Mouse (Mus musculus) MEL (cell line): ENCODE data around the gene Krt5.

Experiments
- CTCF ChIP-seq, 3 experiments: IDR thresholded peaks in 2 of 3; conservative IDR thresholded peaks in 1 of 3; 2 replicates each; pipeline ENCODE4 v1.5.1; 2011 to 2012; ENCODE audit warnings: low read length in 3 of 3, low read depth in 2 of 3, mild to moderate bottlenecking in 2 of 3, improper control_type of control experiment in 1 of 3, inconsistent platforms in 1 of 3, mixed read lengths in 1 of 3, moderate library complexity in 1 of 3; ENCODE audit not compliant: control insufficient read depth in 1 of 3, insufficient read depth in 1 of 3, poor library complexity in 1 of 3, severe bottlenecking in 1 of 3
- ETS1 ChIP-seq: IDR thresholded peaks from 2 replicates; pipeline ENCODE4 v1.6.1; 2012; ENCODE audit warnings: low read depth, mild to moderate bottlenecking, inconsistent platforms, low read length, improper control_type of control experiment, moderate library complexity
- MAX ChIP-seq: IDR thresholded peaks from 2 replicates; pipeline ENCODE4 v1.6.1; 2011; ENCODE audit warnings: low read length, improper control_type of control experiment
- MYB ChIP-seq: IDR thresholded peaks from 2 replicates; pipeline ENCODE4 v1.6.1; 2011; ENCODE audit warnings: mild to moderate bottlenecking, low read depth, low read length, improper control_type of control experiment
- POLR2AphosphoS2 ChIP-seq: IDR thresholded peaks from 2 replicates; pipeline ENCODE4 v1.6.1; 2011; ENCODE audit warnings: low read length, improper control_type of control experiment
- SIN3A ChIP-seq: IDR thresholded peaks from 2 replicates; pipeline ENCODE4 v1.6.1; 2012; ENCODE audit warnings: low read length, improper control_type of control experiment, inconsistent platforms
- TAL1 ChIP-seq: IDR thresholded peaks from 2 replicates; pipeline ENCODE4 v1.6.1; 2012; ENCODE audit warnings: mild to moderate bottlenecking, inconsistent platforms, low read length, moderate library complexity, mixed read lengths
- ZC3H11A ChIP-seq: IDR thresholded peaks from 2 replicates; pipeline ENCODE4 v1.6.1; 2012; ENCODE audit warnings: low read depth, mild to moderate bottlenecking, inconsistent platforms, low read length, improper control_type of control experiment

DNA sequence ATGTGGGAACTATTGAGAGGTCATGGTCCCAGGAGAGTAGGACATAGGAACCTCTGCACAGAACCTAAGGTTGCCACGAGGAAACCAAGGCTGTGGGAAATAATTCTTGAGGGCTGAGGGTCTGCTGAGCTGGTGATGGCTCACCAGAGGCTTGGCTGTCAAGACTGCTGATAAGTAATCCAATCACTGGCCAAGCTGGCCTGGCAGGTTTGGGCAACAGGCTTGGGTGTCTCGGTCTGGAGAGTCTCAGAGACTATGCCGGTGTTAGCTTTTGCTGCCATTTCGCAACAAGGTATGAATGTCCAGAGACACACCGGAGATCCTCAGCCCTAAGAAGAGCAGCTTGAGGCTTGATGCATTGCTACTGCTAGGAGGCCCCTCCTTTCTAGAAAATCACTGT, 1.7 kb upstream of the Krt5 start:
- TF ChIP-seq CTCF (IDR thresholded peaks at IDR 0.05 in 2 of 3, conservative IDR thresholded peaks at IDR 0.05 in 1 of 3; ENCODE audit: control insufficient read depth in 1 of 3, insufficient read depth in 1 of 3, low read depth in 2 of 3, low read length in 3 of 3, poor library complexity in 1 of 3, severe bottlenecking in 1 of 3) (no peak), TAL1 (no peak), ETS1 (no peak), MAX (no peak), ZC3H11A (no peak), SIN3A (no peak), POLR2AphosphoS2 (no peak), MYB (no peak)
